Mouse (Mus musculus) adrenal gland, postnatal 25 days (tissue): Measurements from ENCODE around the gene Vezf1. TPM values are rescaled to one million over a fixed set of nuclear protein-coding genes. Genes with fewer than 3 reads are reported as not detected.

Experiments
- DNase-seq: peaks from one replicate; pipeline ENCODE4 v3.0.0; 2021; ENCODE audit warnings: mixed read lengths
- total RNA-seq: library from RNA; stranded (reverse); gene quantifications from 2 replicates; pipeline ENCODE4 v1.2.3, GENCODE M21; 2021

The Vezf1 gene
- total RNA-seq, 1 experiment from 2014 or later, result 51.8 TPM

DNA sequence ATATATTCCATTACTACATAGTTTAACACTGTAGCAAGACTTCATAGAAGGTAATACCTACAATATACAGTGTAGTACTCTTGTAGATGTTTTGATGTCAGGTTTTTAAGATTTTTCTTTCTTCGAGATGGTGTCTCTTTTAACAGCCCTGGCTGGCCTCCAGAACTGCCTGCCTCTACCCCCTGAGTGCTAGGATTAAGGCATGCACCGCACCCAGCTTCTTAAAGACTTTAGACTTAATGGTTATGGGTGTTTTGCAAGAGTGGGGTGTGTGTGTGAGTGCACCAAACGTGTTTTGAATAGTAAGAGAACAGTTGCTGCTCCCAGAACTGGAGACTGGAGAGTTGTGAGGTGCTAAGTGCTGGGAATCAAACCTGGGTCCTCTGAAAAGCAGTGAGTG is 14.3 kb upstream of the Vezf1 start:
- DNase-seq, result no peak

- DNase-seq, result no peak
Measured at GRCm38 (mm10) chr11:88054589-88054988, 13.5 kb upstream of the Vezf1 start.

GRCm38 (mm10) chr11:88055777-88056176 is 12.3 kb upstream of the Vezf1 start:
- DNase-seq, result no peak

- DNase-seq, result no peak
Measured at GRCm38 (mm10) chr11:88057788-88058187, 10.3 kb upstream of the Vezf1 start.

DNA sequence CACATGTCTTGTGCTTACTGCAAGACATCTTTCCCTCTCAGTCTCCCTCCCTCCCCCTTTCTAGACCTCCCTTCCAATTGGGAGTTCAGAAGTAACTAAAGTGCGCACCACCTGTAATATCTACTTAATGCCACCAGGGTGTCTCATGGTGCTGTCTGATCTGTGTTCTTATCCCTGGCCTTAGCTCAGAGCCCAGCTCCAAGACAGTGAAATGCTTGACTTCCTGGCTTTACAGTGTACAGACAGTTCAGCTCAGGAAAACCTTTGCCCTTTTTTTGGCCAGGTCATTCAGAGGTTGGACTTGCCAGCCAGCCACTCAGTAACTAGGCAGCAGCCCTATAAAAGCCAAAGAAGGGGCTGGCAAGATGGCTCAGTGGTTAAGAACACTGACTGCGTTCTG is 8.9 kb upstream of the Vezf1 start:
- no peak for DNase-seq

- DNase-seq, result no peak
Measured at GRCm38 (mm10) chr11:88061892-88062625, 6.0 kb upstream of the Vezf1 start.

DNA sequence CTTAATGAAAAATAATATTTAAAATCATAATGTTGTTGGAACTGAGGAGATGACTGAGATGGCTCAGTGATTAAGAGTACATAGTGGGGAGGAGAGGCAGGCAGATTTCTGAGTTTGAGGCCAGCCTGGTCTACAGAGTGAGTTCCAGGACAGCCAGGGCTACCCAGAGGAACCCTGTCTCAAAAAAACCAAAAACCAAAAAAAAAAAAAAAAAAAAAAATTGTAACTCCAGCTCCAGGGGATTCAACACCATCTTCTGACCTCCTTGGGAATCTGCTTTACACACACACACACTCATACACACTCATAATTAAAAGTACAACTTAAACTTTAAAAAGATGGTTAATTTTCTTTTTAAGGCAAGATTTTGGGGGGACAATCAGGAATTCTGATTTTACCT is 2.3 kb upstream of the Vezf1 start:
- DNase-seq, result no peak

GRCm38 (mm10) chr11:88067191-88067585 is 891 bp upstream of the Vezf1 start:
- DNase-seq, result no peak

- DNase-seq, result peak; percentile 77
Measured at GRCm38 (mm10) chr11:88068411-88069245, 549 bp downstream of the Vezf1 start.

GRCm38 (mm10) chr11:88069246-88069570 is 1.1 kb downstream of the Vezf1 start:
- DNase-seq, result no peak

- DNase-seq, result no peak
Measured at GRCm38 (mm10) chr11:88070392-88070791, 2.3 kb downstream of the Vezf1 start.

GRCm38 (mm10) chr11:88071113-88071512 is 3.0 kb downstream of the Vezf1 start:
- DNase-seq, result no peak

DNA sequence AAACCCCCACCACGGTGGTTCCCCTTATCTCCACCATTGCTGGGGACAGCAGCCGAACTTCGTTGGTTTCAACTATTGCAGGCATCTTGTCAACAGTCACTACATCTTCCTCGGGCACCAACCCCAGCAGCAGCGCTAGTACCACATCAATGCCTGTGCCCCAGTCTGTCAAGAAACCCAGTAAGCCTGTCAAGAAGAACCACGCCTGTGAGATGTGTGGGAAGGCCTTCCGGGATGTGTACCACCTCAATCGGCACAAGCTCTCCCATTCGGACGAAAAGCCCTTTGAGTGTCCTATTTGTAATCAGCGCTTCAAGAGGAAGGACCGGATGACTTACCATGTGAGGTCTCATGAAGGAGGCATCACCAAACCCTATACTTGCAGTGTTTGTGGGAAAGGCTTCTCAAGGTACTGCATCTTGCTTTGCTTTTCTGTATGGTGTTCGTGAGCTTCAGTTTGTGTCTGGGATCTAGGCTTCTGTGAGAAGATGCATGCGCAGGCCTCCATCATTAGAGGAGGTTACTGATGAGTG is 5.3 kb downstream of the Vezf1 start:
- no peak for DNase-seq

DNA sequence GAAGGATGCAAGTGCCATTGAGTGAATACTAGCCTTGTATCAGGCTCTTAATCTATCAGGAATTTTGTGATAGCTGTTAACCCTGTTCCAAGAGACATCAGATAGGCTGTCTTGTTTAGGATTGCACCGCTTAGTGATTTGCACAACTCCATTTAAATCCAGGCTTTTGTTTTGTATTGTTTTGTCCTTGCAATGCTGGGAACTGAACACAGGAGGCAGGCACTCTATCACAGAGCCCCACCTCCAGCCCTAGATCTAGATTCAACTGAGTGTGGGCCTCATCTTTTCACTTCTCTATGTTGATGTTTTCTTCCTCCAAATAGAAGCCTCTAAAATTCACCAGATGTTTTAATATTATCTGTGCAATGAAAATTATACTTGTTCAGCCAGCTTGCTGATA is 7.6 kb downstream of the Vezf1 start:
- DNase-seq, result no peak

GRCm38 (mm10) chr11:88076394-88076793 is 8.3 kb downstream of the Vezf1 start:
- DNase-seq, result no peak

GRCm38 (mm10) chr11:88083699-88084098 is 15.6 kb downstream of the Vezf1 start:
- DNase-seq, result no peak

DNA sequence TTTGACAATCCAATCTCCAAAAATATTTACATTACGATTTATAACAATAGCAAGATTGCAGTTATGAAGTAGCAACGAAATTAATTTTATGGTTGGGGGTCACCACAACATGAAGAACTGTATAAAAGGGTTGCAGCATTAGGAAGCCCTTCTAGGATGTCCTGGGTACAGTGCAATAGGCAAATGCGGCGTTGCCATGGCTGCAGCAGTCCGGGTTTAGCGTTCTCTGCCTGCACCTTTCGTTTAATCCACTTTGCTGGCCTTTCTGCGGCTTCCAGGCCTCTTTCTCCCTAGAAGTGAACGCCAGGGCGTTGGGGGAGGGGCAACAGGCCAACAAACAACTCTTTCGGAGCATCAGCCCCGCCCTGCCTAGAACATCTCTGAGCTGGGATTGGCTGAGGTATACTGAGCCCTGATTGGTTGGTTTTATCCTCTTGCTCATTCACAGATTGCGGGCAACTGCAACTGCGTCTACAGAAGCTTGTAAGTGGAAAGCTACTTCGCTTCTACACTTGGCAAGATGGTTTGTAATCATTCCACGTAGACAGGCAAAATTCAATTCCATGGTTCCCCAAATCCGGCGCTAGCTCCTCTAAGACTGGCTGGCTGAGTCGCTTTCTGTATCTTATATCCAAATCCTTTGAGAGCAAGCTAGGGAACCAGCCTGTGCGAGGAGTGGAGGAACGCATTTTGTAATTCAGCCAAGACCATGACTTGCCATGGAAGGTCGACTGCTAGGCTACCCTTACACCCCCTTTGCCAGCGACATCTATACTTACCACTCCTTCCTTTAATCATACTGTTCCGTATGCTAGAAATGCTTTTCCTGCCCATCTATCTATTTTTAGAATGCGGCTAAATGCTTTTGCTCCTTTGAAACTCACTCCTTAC is 18.9 kb downstream of the Vezf1 start:
- DNase-seq, result peak; percentile 93

DNA sequence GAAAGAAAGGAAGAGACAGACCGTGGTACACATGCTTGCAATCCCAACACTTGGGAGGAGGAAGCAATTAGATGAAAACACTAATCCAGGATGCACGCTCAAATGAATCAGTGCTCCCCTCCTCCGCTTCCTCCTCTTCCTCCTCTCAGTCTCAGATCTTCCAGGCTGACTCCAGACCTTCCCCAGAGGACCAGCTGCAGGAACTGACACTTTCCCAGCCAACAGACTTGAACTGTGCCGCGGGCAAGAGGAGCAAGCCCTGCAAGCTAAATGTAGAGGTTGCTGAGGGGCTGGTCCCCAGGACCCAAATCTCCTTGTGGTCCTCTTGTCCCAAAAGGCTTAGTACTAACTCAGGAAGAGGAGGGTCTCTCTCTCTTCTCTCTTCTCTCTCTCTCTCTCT is 21.1 kb downstream of the Vezf1 start:
- DNase-seq, result no peak

GRCm38 (mm10) chr11:88090293-88090692 is 22.2 kb downstream of the Vezf1 start:
- DNase-seq, result no peak

DNA sequence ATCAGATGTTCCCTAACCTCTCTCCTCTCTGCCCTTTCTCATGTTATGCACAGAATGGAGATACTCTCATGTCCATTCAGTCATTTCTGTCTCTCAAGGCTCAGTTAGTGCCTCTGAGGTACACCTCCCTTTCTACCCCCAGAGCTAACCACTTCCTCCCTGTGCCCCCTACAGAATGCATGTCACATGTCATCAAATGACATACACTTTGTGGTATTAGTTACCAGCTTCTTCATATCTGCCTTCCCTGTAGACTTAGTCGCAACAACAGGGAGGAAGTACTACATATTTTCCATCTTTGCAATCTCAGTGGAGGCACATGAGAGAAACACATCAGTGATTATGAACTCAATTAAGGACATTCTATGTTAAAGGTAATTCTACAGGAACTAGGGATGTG is 23.9 kb downstream of the Vezf1 start:
- DNase-seq, result no peak

DNA sequence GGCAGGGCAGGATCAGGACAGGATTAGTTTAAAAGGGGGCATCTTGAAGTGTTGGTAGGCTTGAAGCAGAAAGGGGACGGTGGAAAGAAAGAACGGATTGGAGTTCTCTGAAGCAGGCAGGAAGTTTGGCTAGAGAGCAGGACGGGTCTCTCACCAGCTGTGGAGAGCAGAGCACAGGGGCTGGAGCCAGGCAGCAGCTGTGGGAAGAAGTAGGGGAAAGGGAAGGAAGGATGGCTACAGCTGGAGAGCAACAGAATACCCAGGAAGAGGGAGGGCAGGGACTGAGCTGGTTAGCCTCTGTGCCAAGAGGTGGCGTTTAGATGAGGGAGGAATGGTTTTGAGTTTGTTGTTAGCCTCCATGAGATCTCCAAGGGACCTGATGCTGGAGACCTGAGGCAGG is 29.1 kb downstream of the Vezf1 start:
- DNase-seq, result no peak

DNA sequence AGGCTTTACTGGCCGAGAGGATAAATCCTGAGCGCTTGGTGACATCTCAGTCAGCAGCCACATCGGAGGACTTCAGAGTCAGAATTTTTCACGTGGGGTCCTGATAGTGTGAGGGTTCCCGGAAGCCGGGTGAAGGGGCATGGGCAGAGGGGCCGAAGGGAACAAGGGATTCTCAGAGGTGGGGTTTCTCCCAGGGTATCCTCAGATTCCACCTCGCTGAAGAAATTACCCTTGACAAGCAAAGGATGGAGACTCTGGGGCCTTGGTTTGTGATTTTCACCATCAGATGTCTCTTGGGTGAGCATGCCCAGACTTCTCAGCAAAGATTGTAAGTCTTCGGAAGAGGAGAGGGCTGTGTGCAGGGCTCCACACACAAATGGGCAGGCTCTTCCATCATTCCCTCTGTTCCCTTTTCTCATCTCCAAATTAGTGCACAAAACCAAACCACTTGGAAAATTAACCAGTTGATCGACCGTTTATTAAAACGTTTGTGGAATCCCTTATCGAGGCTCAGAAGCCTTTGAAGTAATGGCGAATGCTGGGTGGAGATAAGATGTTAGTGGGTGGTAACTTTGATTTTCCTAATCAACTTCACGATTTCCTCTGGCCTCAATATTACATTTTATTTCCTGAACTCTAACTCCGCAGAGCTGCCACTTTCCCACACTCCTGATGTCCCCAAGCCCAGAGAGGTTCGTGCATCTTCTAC is 30.1 kb downstream of the Vezf1 start, which contains the start of gene Cuedc1:
Cuedc1 (plus strand) TSS at position 38 of the 709 bp plus-strand sequence.
- no peak for DNase-seq
